Mouse (Mus musculus) adipocyte (in vitro differentiated cells): ENCODE results near the gene Ninj2.

Source experiments
- DNase-seq: peaks from one replicate; pipeline ENCODE4 v3.0.0-alpha.2; 2016; ENCODE audit warnings: low spot score

Gene Ninj2

GRCm38 (mm10) chr6:120134748-120135147, 41.6 kb downstream of the Ninj2 start:
- DNase-seq = no peak

GRCm38 (mm10) chr6:120145439-120145838, 52.3 kb downstream of the Ninj2 start:
- no peak for DNase-seq

GRCm38 (mm10) chr6:120146676-120147075, 53.5 kb downstream of the Ninj2 start:
- DNase-seq = no peak

GRCm38 (mm10) chr6:120147411-120147810, 54.3 kb downstream of the Ninj2 start:
- DNase-seq = no peak

- peak; percentile 42 for DNase-seq
These were observed 55.7 kb downstream of the Ninj2 start for GRCm38 (mm10) chr6:120148716-120149392.

GRCm38 (mm10) chr6:120149458-120150120, 56.4 kb downstream of the Ninj2 start:
- no peak for DNase-seq

GRCm38 (mm10) chr6:120150206-120150605, 57.1 kb downstream of the Ninj2 start:
- DNase-seq = no peak

GRCm38 (mm10) chr6:120151616-120152053, 58.5 kb downstream of the Ninj2 start:
- no peak for DNase-seq

GRCm38 (mm10) chr6:120152739-120153696, 59.9 kb downstream of the Ninj2 start:
- DNase-seq = no peak

- no peak for DNase-seq
These were observed 61.6 kb downstream of the Ninj2 start for GRCm38 (mm10) chr6:120154526-120155309.

- no peak for DNase-seq
These were observed 62.4 kb downstream of the Ninj2 start for GRCm38 (mm10) chr6:120155510-120155909.

- no peak for DNase-seq
These were observed 64.3 kb downstream of the Ninj2 start for GRCm38 (mm10) chr6:120157479-120157878.

- peak; percentile 92 for DNase-seq
These were observed 66.2 kb downstream of the Ninj2 start for GRCm38 (mm10) chr6:120159133-120159901.

GRCm38 (mm10) chr6:120162928-120163327, 69.8 kb downstream of the Ninj2 start:
- DNase-seq = no peak

GRCm38 (mm10) chr6:120164765-120165164, 71.6 kb downstream of the Ninj2 start:
- DNase-seq = no peak

GRCm38 (mm10) chr6:120167574-120167973, 74.4 kb downstream of the Ninj2 start:
- DNase-seq = no peak

GRCm38 (mm10) chr6:120172294-120173017, 79.3 kb downstream of the Ninj2 start:
- no peak for DNase-seq

- no peak for DNase-seq
These were observed 81.0 kb downstream of the Ninj2 start for GRCm38 (mm10) chr6:120174028-120174601.

- DNase-seq = no peak
These were observed 81.5 kb downstream of the Ninj2 start for GRCm38 (mm10) chr6:120174602-120175115.

- DNase-seq = no peak
These were observed 82.5 kb downstream of the Ninj2 start for GRCm38 (mm10) chr6:120175650-120176049.
